In the genomic region with DNA sequence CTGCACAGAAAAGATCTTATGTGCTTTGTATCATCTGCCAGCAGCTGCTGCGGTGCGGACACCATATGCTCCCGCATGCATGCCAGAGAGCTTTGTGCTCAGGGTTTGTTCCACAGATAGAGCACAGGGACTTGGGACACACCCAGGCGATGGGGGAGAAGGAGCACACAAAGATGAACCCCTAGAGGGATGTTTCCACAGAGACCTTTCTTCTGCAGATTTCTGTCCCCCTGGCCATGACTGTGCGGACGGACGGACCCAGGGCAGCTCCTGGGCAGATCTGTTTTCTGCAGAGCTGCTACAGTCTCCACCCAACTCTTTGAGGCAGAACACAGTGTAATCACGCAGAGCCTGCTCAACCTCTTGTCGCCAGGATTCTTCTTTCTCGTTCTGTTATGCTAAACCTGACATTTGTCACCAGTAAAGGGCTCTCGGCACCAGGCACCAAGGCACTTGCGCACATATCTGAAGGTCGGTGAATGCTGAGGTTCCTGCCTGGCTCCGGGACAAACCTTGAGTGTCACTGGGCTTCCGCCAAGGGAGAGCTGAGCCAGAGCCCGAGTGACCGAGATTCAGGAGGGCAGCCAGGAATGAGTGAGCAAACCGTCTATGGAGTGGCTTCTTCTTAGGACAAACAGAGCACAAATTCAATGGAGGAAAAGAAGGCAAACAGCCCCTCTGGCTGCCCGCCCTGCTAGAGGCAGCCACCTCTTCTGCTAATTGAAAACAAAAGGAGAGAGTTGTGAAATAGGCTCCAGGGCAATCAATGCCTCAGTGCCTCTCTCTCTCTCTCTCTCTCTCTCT, we compare ENCODE assay signal across 8 mouse cellular contexts. TPM values are rescaled to one million over a fixed set of nuclear protein-coding genes. Genes with fewer than 3 reads are reported as not detected.
DNase-seq lines count a peak whose midpoint lies in the region; ATAC-seq and TF ChIP-seq lines count a peak whose summit lies in the region.

No protein-coding gene starts in this region.

- no peak overlapping the region; the same call in 1 of the 2 replicates for H3K27ac ChIP-seq in liver, adult 2 months (replicated peaks; ENCODE audit: insufficient read depth, low read depth, low read length)
- H3K27ac ChIP-seq in embryonic facial prominence, embryonic 15.5 days (replicated peaks): peak overlapping the region; percentile 83
- peak overlapping the region; percentile 83 for H3K27ac ChIP-seq in heart, embryonic 10.5 days
- peak overlapping the region; percentile 31; the same call in 1 of the 2 replicates for H3K27ac ChIP-seq in limb, embryonic 12.5 days
- H3K27ac ChIP-seq in midbrain, embryonic 16.5 days (ENCODE audit: low read length): peak overlapping the region; percentile 73

- H3K4me3 ChIP-seq in liver, adult 2 months (ENCODE audit: insufficient read depth, low read depth, low read length): no peak overlapping the region
- peak overlapping the region; percentile 9 for H3K4me3 ChIP-seq in embryonic facial prominence, embryonic 15.5 days (replicated peaks)
- H3K4me3 ChIP-seq in heart, embryonic 10.5 days: peak overlapping the region; percentile 41
- no peak overlapping the region; the same call in 1 of the 2 replicates for H3K4me3 ChIP-seq in limb, embryonic 12.5 days (replicated peaks)
- no peak overlapping the region for H3K4me3 ChIP-seq in midbrain, embryonic 16.5 days (ENCODE audit: low read depth, low read length)

- H3K4me1 ChIP-seq in liver, adult 2 months (ENCODE audit: control insufficient read depth, insufficient read depth, low read length): peaks cover 12% of the 10 kb centered on the region
- H3K4me1 ChIP-seq in embryonic facial prominence, embryonic 15.5 days: peaks cover 27% of the 10 kb centered on the region
- peaks cover 28% of the 10 kb centered on the region for H3K4me1 ChIP-seq in heart, embryonic 10.5 days
- peaks cover 23% of the 10 kb centered on the region for H3K4me1 ChIP-seq in limb, embryonic 12.5 days (replicated peaks)
- peaks cover 12% of the 10 kb centered on the region for H3K4me1 ChIP-seq in midbrain, embryonic 16.5 days (ENCODE audit: control insufficient read depth, insufficient read depth, low read length)

- ATAC-seq in embryonic facial prominence, embryonic 15.5 days (ENCODE audit: insufficient number of reproducible peaks, low FRiP score, low TSS enrichment, low read depth): 0 out of 2 replicates have a peak, but pooled peaks have one; percentile 39
- no peak for ATAC-seq in limb, embryonic 12.5 days (ENCODE audit: insufficient number of reproducible peaks, insufficient read depth, low FRiP score, low TSS enrichment, low read depth)
- peak; percentile 65 for ATAC-seq in midbrain, embryonic 16.5 days

- H3K79me2 ChIP-seq in liver, adult 2 months (ENCODE audit: control insufficient read depth, insufficient read depth, low read length): no peaks in the 10 kb centered on the region

- DNase-seq in liver, adult 2 months (ENCODE audit: extremely low read depth, low read depth, low spot score): peak; percentile 94
- no peak for DNase-seq in liver
- DNase-seq in heart, embryonic 10.5 days (ENCODE audit: low spot score): no peak
- peak; percentile 83 for DNase-seq in kidney, adult 9 months
- peak; percentile 57 to 80 for DNase-seq in urinary bladder, postnatal 36 days (ENCODE audit: low spot score in 2 of 2)

- 23% methylated on average over 19 of the region's 19 CpGs for WGBS in liver, adult 2 months
- WGBS in embryonic facial prominence, embryonic 15.5 days: 17% methylated on average over 19 of the region's 19 CpGs
- WGBS in heart, embryonic 10.5 days: 21% methylated on average over 19 of the region's 19 CpGs
- 27% methylated on average over 19 of the region's 19 CpGs for WGBS in limb, embryonic 12.5 days
- WGBS in midbrain, embryonic 16.5 days: 18% methylated on average over 19 of the region's 19 CpGs

- H3K27me3 ChIP-seq in liver, adult 2 months (ENCODE audit: control insufficient read depth, insufficient read depth, low read length): no peaks in the 10 kb centered on the region
- H3K27me3 ChIP-seq in embryonic facial prominence, embryonic 15.5 days: no peaks in the 10 kb centered on the region
- H3K27me3 ChIP-seq in heart, embryonic 10.5 days (ENCODE audit: insufficient read depth, poor library complexity, severe bottlenecking): peaks cover 12% of the 10 kb centered on the region; the same call in 1 of the 2 replicates
- H3K27me3 ChIP-seq in limb, embryonic 12.5 days: no peaks in the 10 kb centered on the region; the same call in 1 of the 2 replicates
- H3K27me3 ChIP-seq in midbrain, embryonic 16.5 days (ENCODE audit: control insufficient read depth, insufficient read depth, low read depth, low read length): no peaks in the 10 kb centered on the region

- TF ChIP-seq CTCF in liver, adult 2 months (IDR thresholded peaks at IDR 0.05; ENCODE audit: low read depth, low read length): no peak

- TF ChIP-seq POLR2A in liver, adult 2 months (IDR thresholded peaks at IDR 0.05; ENCODE audit: extremely low read depth, insufficient read depth, low read length): no peak

- no peak overlapping the region for H3K9ac ChIP-seq in liver, adult 2 months (ENCODE audit: low read depth, low read length)
- H3K9ac ChIP-seq in embryonic facial prominence, embryonic 15.5 days: no peak overlapping the region
- H3K9ac ChIP-seq in limb, embryonic 12.5 days (replicated peaks): peak overlapping the region; percentile 28; the same call in 1 of the 2 replicates
- H3K9ac ChIP-seq in midbrain, embryonic 16.5 days (ENCODE audit: low read depth, low read length): peak overlapping the region; percentile 38; the same call in 1 of the 2 replicates

- peak overlapping the region; percentile 35 for H3K4me2 ChIP-seq in embryonic facial prominence, embryonic 15.5 days (replicated peaks)
- peak overlapping the region; percentile 51 for H3K4me2 ChIP-seq in limb, embryonic 12.5 days
- peak overlapping the region; percentile 42 for H3K4me2 ChIP-seq in midbrain, embryonic 16.5 days (ENCODE audit: low read length)

- no peaks in the 10 kb centered on the region for H3K9me3 ChIP-seq in embryonic facial prominence, embryonic 15.5 days (replicated peaks)
- no peaks in the 10 kb centered on the region for H3K9me3 ChIP-seq in heart, embryonic 10.5 days
- no peaks in the 10 kb centered on the region for H3K9me3 ChIP-seq in limb, embryonic 12.5 days
- H3K9me3 ChIP-seq in midbrain, embryonic 16.5 days (replicated peaks; ENCODE audit: control insufficient read depth, low read length, poor library complexity, severe bottlenecking): no peaks in the 10 kb centered on the region

- H3K36me3 ChIP-seq in liver, adult 2 months (ENCODE audit: control insufficient read depth, insufficient read depth, low read length): no peaks in the 10 kb centered on the region
- H3K36me3 ChIP-seq in embryonic facial prominence, embryonic 15.5 days: no peaks in the 10 kb centered on the region
- H3K36me3 ChIP-seq in heart, embryonic 10.5 days: no peaks in the 10 kb centered on the region
- no peaks in the 10 kb centered on the region for H3K36me3 ChIP-seq in limb, embryonic 12.5 days
- H3K36me3 ChIP-seq in midbrain, embryonic 16.5 days (ENCODE audit: control insufficient read depth, insufficient read depth, low read length): no peaks in the 10 kb centered on the region

RNA-seq across cellular contexts. Expression of gene Gadd45g, which starts 56.2 kb away (rescaled TPM):
- total RNA-seq in liver, adult 2 months (2014; rRNA removed): 4.0 and 5.9 TPM in 2 replicates
- 7.0 and 9.1 TPM in 2 replicates for polyA plus RNA-seq in liver, adult 2 months (2012; rRNA removed)
- 79.3 and 88.7 TPM in 2 replicates for polyA plus RNA-seq in embryonic facial prominence, embryonic 15.5 days (2015; fragmentation: Nextera tagmentation; extraction: Ambion mirVana)
- polyA plus RNA-seq in heart, embryonic 10.5 days (2016; fragmentation: Nextera tagmentation; extraction: Ambion mirVana): 53.3 and 61.0 TPM in 2 replicates
- polyA plus RNA-seq in limb, embryonic 12.5 days (2016; fragmentation: Nextera tagmentation; extraction: Ambion mirVana): 35.6 and 36.2 TPM in 2 replicates
- polyA plus RNA-seq in midbrain, embryonic 16.5 days (2015; fragmentation: Nextera tagmentation; extraction: Ambion mirVana): 44.2 and 45.5 TPM in 2 replicates

Comparison
In these comparisons a context has a peak if more than half of its experiments do, and no peak if none do; other contexts are left out.
1. DNase-seq: peak in liver, adult 2 months (single experiment), kidney, adult 9 months (single experiment) and urinary bladder, postnatal 36 days (2 of 2); none in liver (single experiment) and heart, embryonic 10.5 days (single experiment).
2. H3K4me3 ChIP-seq: peak in embryonic facial prominence, embryonic 15.5 days (single experiment) and heart, embryonic 10.5 days (single experiment); none in liver, adult 2 months (single experiment), limb, embryonic 12.5 days (single experiment) and midbrain, embryonic 16.5 days (single experiment).
3. H3K9ac ChIP-seq: peak in limb, embryonic 12.5 days (single experiment) and midbrain, embryonic 16.5 days (single experiment); none in liver, adult 2 months (single experiment) and embryonic facial prominence, embryonic 15.5 days (single experiment).
4. Peak in every context shown above with its lines, with median percentiles within 50 percentile points of each other: H3K4me2 ChIP-seq.